In the genomic region with DNA sequence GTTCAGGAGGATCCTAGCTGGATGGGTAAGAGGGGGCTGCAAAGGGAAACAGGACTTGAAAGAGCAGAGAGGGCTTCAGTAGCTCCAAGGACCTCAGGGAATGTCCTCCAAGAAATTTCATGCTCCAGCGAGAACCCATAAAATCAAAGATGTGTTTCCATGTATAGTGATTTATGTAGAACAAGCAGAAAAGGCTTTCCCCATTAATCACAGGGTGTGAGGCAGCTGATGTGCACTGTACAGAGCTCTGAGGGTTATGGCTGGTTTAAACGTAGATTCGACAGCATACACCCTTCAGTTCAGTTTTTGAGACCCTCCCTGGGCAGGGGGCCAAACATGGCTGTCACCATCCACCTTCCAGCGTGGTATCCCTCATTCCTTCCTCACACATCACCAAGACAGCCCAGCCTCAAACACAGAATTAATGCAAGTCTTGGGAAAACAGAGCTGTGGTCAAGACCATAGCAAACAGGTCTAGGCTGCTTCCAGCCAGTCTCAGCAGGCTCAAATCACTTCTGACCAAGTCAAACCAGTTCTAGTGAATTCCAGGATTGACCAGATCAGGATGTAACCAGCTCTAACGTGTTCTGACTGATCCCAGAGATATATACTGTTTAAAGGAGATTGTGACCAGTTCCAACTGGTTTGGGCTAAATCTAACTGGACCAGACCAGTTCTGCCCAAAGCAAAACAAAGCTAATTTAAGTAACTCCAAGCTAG, we compare ENCODE assay signal across 14 mouse cellular contexts.
DNase-seq lines count a peak whose midpoint lies in the region; ATAC-seq lines count a peak whose summit lies in the region.
"Had no signal": no experiment of that assay in that cellular context is flagged by ENCODE, and none has a peak within 500 bp of the region (broad histone marks: within the 10 kb centered on the region; RNA-seq: fewer than 3 reads in every experiment).

No protein-coding gene starts in this region.

- H3K36me3 ChIP-seq in hindbrain, embryonic 10.5 days = no peaks in the 10 kb centered on the region
- H3K36me3 ChIP-seq in hindbrain, embryonic 16.5 days (ENCODE audit: control insufficient read depth, insufficient read depth, low read length) = no peaks in the 10 kb centered on the region
- H3K36me3 ChIP-seq: midbrain, embryonic 10.5 days had no signal

- peaks cover 23% of the 10 kb centered on the region for H3K4me1 ChIP-seq in hindbrain, embryonic 10.5 days (replicated peaks)
- H3K4me1 ChIP-seq in hindbrain, embryonic 16.5 days (ENCODE audit: control insufficient read depth, insufficient read depth, low read depth, low read length) = no peaks in the 10 kb centered on the region

- H3K9me3 ChIP-seq in hindbrain, embryonic 10.5 days = no peaks in the 10 kb centered on the region
- no peaks in the 10 kb centered on the region for H3K9me3 ChIP-seq in hindbrain, embryonic 16.5 days (ENCODE audit: control insufficient read depth, low read length)
- H3K9me3 ChIP-seq: midbrain, embryonic 10.5 days had no signal

- no peak for ATAC-seq in hindbrain, embryonic 16.5 days

- H3K27ac ChIP-seq in hindbrain, embryonic 10.5 days = peak overlapping the region; percentile 23; the same call in 1 of the 2 replicates
- no peak overlapping the region for H3K27ac ChIP-seq in hindbrain, embryonic 16.5 days (ENCODE audit: low read depth, low read length)
- H3K27ac ChIP-seq: gastrocnemius, adult 2 months had no signal

- no peak overlapping the region for H3K4me3 ChIP-seq in hindbrain, embryonic 10.5 days
- H3K4me3 ChIP-seq in hindbrain, embryonic 16.5 days (ENCODE audit: low read length) = no peak overlapping the region
- H3K4me3 ChIP-seq: gastrocnemius, adult 2 months; midbrain, embryonic 10.5 days had no signal

- DNase-seq in hindbrain, embryonic 10.5 days (ENCODE audit: low spot score) = no peak
- DNase-seq in forelimb bud, embryonic 11.5 days (ENCODE audit: low read depth, low spot score) = peak; percentile 40
- peak; percentile 47 for DNase-seq in kidney, postnatal 14 days
- peak; percentile 56 for DNase-seq in urinary bladder, adult 2 months (ENCODE audit: low spot score)
- no peak for DNase-seq in thymus, postnatal 25 days
- DNase-seq in frontal cortex, postnatal 36 days (ENCODE audit: low spot score in 2 of 2) = no peak
- DNase-seq in adrenal gland, postnatal 14 days = no peak
- DNase-seq: adrenal gland, postnatal 25 days; B cell, adult 2 months; cerebellum, adult 11 months; gastrocnemius, adult 2 months; lung, adult 2 months had no signal

- H3K9ac ChIP-seq in hindbrain, embryonic 16.5 days (ENCODE audit: low read depth, low read length) = no peak overlapping the region

- 79% methylated on average over 5 of the region's 5 CpGs for WGBS in hindbrain, embryonic 10.5 days
- 62% methylated on average over 5 of the region's 5 CpGs for whole genome bisulfite sequencing in hindbrain, embryonic 16.5 days

- no peak overlapping the region for H3K4me2 ChIP-seq in hindbrain, embryonic 16.5 days (ENCODE audit: low read length)

- peaks cover 8% of the 10 kb centered on the region; the same call in 1 of the 2 replicates for H3K27me3 ChIP-seq in hindbrain, embryonic 10.5 days (ENCODE audit: insufficient read depth, poor library complexity, severe bottlenecking)
- 0 out of 2 replicates have a peak, but pooled peaks cover 2% of the 10 kb centered on the region for H3K27me3 ChIP-seq in hindbrain, embryonic 16.5 days (replicated peaks; ENCODE audit: control insufficient read depth, insufficient read depth, low read length)

Comparison
In these comparisons a context has a peak if more than half of its experiments do, and no peak if none do; other contexts are left out.
1. DNase-seq: peak in forelimb bud, embryonic 11.5 days (single experiment), kidney, postnatal 14 days (single experiment) and urinary bladder, adult 2 months (single experiment); none in hindbrain, embryonic 10.5 days (single experiment), thymus, postnatal 25 days (single experiment), frontal cortex, postnatal 36 days (0 of 2) and adrenal gland, postnatal 14 days (single experiment).